Mouse (Mus musculus) intestine, postnatal 0 days (tissue): ENCODE results near the gene Zmiz2. TPM values are rescaled to one million over a fixed set of nuclear protein-coding genes. Genes with fewer than 3 reads are reported as not detected.

Experiments
- ATAC-seq: fragments of 200-750 bp; cut with Nextera tagmentation; 2 replicates; pipeline ENCODE4 v1.8.0; 2017; ENCODE audit warnings: mild to moderate bottlenecking, moderate TSS enrichment, moderate library complexity
- H3K27ac ChIP-seq: fragments of 300-500 bp; sonication (generic); 2 replicates; pipeline ENCODE4 v1.5.1; 2014; ENCODE audit warnings: mild to moderate bottlenecking, low read depth, low read length, moderate library complexity
- H3K27me3 ChIP-seq: fragments of 300-500 bp; sonication (generic); replicated peaks from 2 replicates; pipeline ENCODE4 v1.6.1; 2014; ENCODE audit warnings: low read length, mixed read lengths; ENCODE audit not compliant: control insufficient read depth, insufficient read depth
- H3K36me3 ChIP-seq: fragments of 300-500 bp; sonication (generic); 2 replicates; pipeline ENCODE4 v1.6.1; 2014; ENCODE audit warnings: mild to moderate bottlenecking, moderate library complexity; ENCODE audit not compliant: control insufficient read depth, insufficient read depth
- H3K4me1 ChIP-seq: fragments of 300-500 bp; sonication (generic); replicated peaks from 2 replicates; pipeline ENCODE4 v1.6.1; 2014; ENCODE audit warnings: antibody characterized with exemption, low read length, mixed read lengths; ENCODE audit not compliant: control insufficient read depth, insufficient read depth
- H3K4me2 ChIP-seq: fragments of 300-500 bp; sonication (generic); replicated peaks from 2 replicates; pipeline ENCODE4 v1.6.1; 2014; ENCODE audit warnings: low read depth, mild to moderate bottlenecking, moderate library complexity
- H3K4me3 ChIP-seq: fragments of 300-500 bp; sonication (generic); 2 replicates; pipeline ENCODE4 v1.5.1; 2014; ENCODE audit warnings: low read depth, low read length
- H3K9ac ChIP-seq: fragments of 300-500 bp; sonication (generic); 2 replicates; pipeline ENCODE4 v1.6.1; 2014; ENCODE audit warnings: mild to moderate bottlenecking, low read depth, low read length
- H3K9me3 ChIP-seq: fragments of 300-500 bp; sonication (generic); 2 replicates; pipeline ENCODE4 v1.6.1; 2016; ENCODE audit warnings: mixed run types; ENCODE audit not compliant: control insufficient read depth
- CTCF ChIP-seq: sonication (generic); IDR thresholded peaks from 2 replicates; pipeline ENCODE4 v1.5.1; 2016; ENCODE audit warnings: low read depth, mild to moderate bottlenecking, control low read depth, antibody characterized with exemption, moderate library complexity
- WGBS: fragments of 180-500 bp; shearing (Covaris S2); extraction: QIAGEN DNeasy Blood & Tissue Kit; methylation state at CpG from one replicate; pipeline ENCODE4 v1.1.7; 2014; 5-methylcytosine and 5-hydroxymethylcytosine counted together
- polyA plus RNA-seq: library from polyadenylated mRNA; unstranded; fragments of >200 nt; fragmentation: Nextera tagmentation; extraction: Ambion mirVana; gene quantifications from 2 replicates; pipeline ENCODE4 v1.2.1, GENCODE M21; 2015

Gene Zmiz2
- 7.8 and 8.0 TPM in 2 replicates for polyA plus RNA-seq

DNA sequence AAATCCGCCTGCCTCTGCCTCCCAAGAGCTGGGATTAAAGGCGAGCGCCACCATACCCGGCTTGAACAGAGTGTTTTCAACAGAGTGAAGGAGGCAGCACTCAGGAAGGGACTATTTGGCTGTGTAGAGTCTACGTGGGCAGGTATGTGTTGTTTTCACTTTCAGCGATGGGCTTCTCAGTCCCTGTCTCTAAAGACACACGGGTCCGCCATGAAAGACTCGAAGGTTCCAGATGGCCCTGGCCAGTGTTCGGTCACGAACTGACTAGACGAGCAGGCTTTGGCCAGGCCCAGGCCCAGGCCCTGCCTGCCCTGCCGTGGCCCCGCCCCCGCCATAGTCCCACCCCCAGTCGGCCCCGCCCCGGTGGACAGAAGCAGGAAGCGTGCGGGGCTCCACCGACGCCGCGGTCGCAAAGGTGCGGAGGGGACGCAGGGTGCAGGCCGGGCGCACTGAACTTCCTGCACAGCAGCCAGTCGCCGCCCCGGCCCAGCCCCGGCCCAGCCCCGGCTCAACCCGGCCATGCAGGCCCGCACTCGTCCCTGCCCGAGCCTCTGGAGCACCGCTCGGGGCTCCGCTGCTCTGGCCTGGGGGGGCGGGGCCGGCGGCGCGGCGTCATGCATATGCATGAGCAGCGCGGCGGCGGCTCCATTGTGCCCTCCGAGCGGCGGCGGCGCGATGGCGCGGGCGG, at the start of gene Zmiz2:
TSS of gene Zmiz2 (plus strand) at position 349 of the 688 bp plus-strand sequence.
- no peak for TF ChIP-seq CTCF
- H3K9ac ChIP-seq, result peak within 1 kb of the TSS; percentile 83
- H3K4me1 ChIP-seq, result peaks cover 4% of the 10 kb centered on the region; the same call in 1 of the 2 replicates
- H3K36me3 ChIP-seq, result no peaks in the 10 kb centered on the region; the same call in 1 of the 2 replicates
- H3K27me3 ChIP-seq, result no peaks in the 10 kb centered on the region
- WGBS, result 7% methylated on average over 41 of the region's 60 CpGs
- peak; percentile 98 for ATAC-seq
- H3K9me3 ChIP-seq, result no peaks in the 10 kb centered on the region
- H3K27ac ChIP-seq, result peak within 1 kb of the TSS; percentile 94
- H3K4me3 ChIP-seq, result peak within 1 kb of the TSS; percentile 86
- peak within 1 kb of the TSS; percentile 94 for H3K4me2 ChIP-seq

DNA sequence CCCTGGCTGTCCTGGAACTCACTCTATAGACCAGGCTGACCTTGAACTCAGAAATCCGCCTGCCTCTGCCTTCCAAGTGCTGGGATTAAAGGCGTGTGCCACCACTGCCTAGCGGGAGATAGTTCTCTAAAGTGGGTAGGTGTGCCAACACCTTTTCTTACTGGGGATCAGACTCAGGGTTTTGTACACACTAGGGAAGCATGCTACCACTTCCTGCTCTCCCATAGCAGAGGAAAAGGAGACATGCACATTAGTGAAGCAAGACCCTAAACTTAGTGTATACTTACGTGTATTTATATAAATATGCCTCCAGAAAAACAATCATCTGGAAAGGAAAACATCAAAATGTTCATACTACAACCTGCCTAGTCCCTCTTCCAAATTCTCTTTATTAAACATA, 42.9 kb upstream of the Zmiz2 start:
- Histone ChIP-seq H3K9ac (no peak overlapping the region), H3K9me3 (no peaks in the 10 kb centered on the region), H3K4me2 (no peak overlapping the region), H3K4me1 (no peaks in the 10 kb centered on the region), H3K27ac (no peak overlapping the region), H3K36me3 (peaks cover 96% of the 10 kb centered on the region), H3K4me3 (no peak overlapping the region), H3K27me3 (no peaks in the 10 kb centered on the region)
- no peak for TF ChIP-seq CTCF
- WGBS, result 91% methylated on average over 4 of the region's 4 CpGs
- no peak for ATAC-seq

DNA sequence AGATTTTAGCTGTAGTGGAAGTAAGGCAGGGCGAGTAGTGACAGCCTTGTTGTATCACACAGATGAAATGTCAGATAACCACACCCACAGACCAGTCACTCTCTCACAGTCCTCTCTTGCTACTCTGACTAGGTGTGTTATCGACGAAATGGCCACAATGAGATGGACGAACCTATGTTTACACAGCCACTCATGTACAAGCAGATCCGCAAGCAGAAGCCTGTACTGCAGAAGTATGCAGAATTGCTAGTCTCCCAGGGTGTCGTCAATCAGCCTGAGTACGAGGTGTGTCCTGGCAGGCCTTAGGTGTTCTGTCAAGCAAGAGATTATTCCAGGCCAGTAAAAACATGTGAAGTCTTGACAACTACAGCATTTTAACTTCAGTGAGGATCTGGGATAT, 41.9 kb upstream of the Zmiz2 start:
- no peaks in the 10 kb centered on the region for H3K4me1 ChIP-seq
- no peak for ATAC-seq
- H3K9ac ChIP-seq, result no peak overlapping the region
- 72% methylated on average over 7 of the region's 7 CpGs for WGBS
- no peaks in the 10 kb centered on the region for H3K27me3 ChIP-seq
- no peak overlapping the region for H3K27ac ChIP-seq
- H3K4me2 ChIP-seq, result no peak overlapping the region
- no peak overlapping the region for H3K4me3 ChIP-seq
- H3K36me3 ChIP-seq, result peaks cover 93% of the 10 kb centered on the region
- H3K9me3 ChIP-seq, result no peaks in the 10 kb centered on the region
- TF ChIP-seq CTCF, result no peak

DNA sequence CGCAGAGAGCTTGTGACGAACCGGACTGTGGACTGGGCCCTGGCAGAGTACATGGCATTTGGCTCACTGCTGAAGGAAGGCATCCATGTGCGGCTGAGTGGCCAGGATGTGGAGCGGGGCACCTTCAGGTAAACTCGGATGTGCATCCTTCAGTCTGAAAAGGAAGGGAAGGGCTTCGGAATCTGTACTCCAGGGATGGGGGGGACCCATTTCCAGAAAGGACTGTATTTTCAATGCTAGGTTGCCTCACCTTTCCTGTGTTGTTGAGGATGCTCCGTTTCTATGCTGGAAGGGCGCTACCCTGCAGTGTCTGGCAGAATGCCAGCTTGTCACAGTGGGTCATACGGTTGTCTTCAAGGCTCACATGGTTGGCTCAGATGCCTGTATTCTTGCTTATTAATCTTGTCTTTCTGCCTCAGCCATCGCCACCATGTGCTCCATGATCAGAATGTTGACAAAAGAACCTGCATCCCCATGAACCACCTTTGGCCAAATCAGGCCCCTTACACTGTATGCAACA, 40.1 kb upstream of the Zmiz2 start:
- Histone ChIP-seq H3K4me1 (no peaks in the 10 kb centered on the region), H3K27ac (no peak overlapping the region; the same call in 1 of the 2 replicates), H3K9ac (no peak overlapping the region), H3K9me3 (no peaks in the 10 kb centered on the region), H3K4me2 (no peak overlapping the region), H3K36me3 (peaks cover 87% of the 10 kb centered on the region), H3K27me3 (no peaks in the 10 kb centered on the region), H3K4me3 (no peak overlapping the region)
- WGBS, result 87% methylated on average over 11 of the region's 11 CpGs
- no peak for ATAC-seq
- TF ChIP-seq CTCF, result no peak

DNA sequence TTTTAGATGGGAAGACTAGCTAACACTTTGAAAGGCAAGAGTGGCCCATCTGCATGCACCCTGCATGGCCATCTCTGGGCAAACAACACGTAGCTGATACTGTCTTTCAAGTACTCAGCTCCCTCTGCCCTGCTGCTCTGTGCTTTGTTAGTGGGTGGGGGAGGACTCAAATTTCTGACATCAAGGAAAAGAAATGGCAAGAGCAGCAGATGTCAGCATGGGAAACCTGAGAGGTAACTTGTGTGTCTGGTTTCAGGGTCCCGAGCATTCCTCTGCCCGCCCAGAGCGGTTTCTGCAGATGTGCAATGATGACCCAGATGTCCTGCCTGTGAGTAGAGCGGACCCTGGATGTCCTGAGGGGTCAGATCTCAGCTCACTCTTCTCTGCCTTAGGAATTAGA, 39.3 kb upstream of the Zmiz2 start:
- no peak for TF ChIP-seq CTCF
- Histone ChIP-seq H3K4me1 (no peaks in the 10 kb centered on the region), H3K27ac (no peak overlapping the region), H3K4me3 (no peak overlapping the region), H3K27me3 (no peaks in the 10 kb centered on the region), H3K9me3 (no peaks in the 10 kb centered on the region), H3K4me2 (no peak overlapping the region), H3K36me3 (peaks cover 86% of the 10 kb centered on the region), H3K9ac (no peak overlapping the region)
- ATAC-seq, result no peak
- WGBS, result 96% methylated on average over 5 of the region's 5 CpGs

DNA sequence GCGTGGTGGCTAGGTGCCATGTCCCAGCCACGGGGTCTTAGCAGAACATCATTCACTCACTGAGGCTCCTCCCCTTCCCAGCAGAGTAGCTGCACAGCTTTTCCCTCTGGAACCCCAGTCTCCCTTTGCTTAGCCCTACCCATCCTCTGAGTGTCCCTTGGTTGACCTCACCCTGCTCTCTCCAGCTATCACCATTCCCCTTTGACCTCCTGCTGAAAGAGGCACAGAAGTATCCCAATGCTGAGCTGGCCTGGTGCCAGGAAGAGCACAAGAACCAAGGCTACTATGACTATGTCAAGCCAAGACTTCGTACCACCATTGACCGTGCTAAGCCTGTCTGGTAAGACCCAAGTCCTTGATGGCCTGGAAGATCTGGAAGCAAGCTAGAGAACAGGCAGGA, 33.8 kb upstream of the Zmiz2 start:
- no peak for ATAC-seq
- Histone ChIP-seq H3K36me3 (peaks cover 64% of the 10 kb centered on the region), H3K9me3 (no peaks in the 10 kb centered on the region), H3K4me2 (no peak overlapping the region), H3K27me3 (no peaks in the 10 kb centered on the region), H3K4me3 (no peak overlapping the region), H3K27ac (no peak overlapping the region; the same call in 1 of the 2 replicates), H3K9ac (no peak overlapping the region), H3K4me1 (no peaks in the 10 kb centered on the region)
- TF ChIP-seq CTCF, result no peak
- WGBS, result 86% methylated on average over 4 of the region's 4 CpGs
